Mouse (Mus musculus): ENCODE results near the gene Sept9. TPM values are rescaled to one million over a fixed set of nuclear protein-coding genes. Genes with fewer than 3 reads are reported as not detected.

Sept9 gene
- polyA plus RNA-seq (2015; fragmentation: Nextera tagmentation; extraction: Ambion mirVana): 52.5 and 56.1 TPM in 2 replicates

GRCm38 (mm10) chr11:117199282-117200175, at the start of gene Sept9:
TSS of gene Sept9 (plus strand) at chr11:117199661.
- no peaks in the 10 kb centered on the region for H3K36me3 ChIP-seq (ENCODE audit: insufficient read depth, low read length)
- H3K9me3 ChIP-seq (ENCODE audit: low read length): no peaks in the 10 kb centered on the region
- H3K4me3 ChIP-seq (ENCODE audit: low read depth, low read length): peak within 1 kb of the TSS; percentile 48
- peaks cover 4% of the 10 kb centered on the region; the same call in 1 of the 2 replicates for H3K4me1 ChIP-seq (ENCODE audit: insufficient read depth, low read depth, low read length)
- peak within 1 kb of the TSS; percentile 26; the same call in 1 of the 2 replicates for H3K27ac ChIP-seq (ENCODE audit: low read length)
- 2% methylated on average over 46 of the region's 70 CpGs for WGBS
- peak within 1 kb of the TSS; percentile 19; the same call in 1 of the 2 replicates for H3K9ac ChIP-seq (replicated peaks; ENCODE audit: low read depth)
- peak within 1 kb of the TSS; percentile 82 for H3K4me2 ChIP-seq (replicated peaks; ENCODE audit: low read depth, low read length)
- TF ChIP-seq EP300 (IDR thresholded peaks at IDR 0.05): no peak
- no peak for TF ChIP-seq CTCF (IDR thresholded peaks at IDR 0.05)
- peak; percentile 75 for ATAC-seq
- H3K27me3 ChIP-seq (replicated peaks; ENCODE audit: insufficient read depth, low read length): 0 out of 2 replicates have a peak, but pooled peaks cover 6% of the 10 kb centered on the region
- DNase-seq (ENCODE audit: low spot score): peak; percentile 58

- Histone ChIP-seq H3K9me3 (ENCODE audit: low read length) (no peaks in the 10 kb centered on the region), H3K27ac (ENCODE audit: low read length) (no peak overlapping the region), H3K9ac (replicated peaks; ENCODE audit: low read depth) (no peak overlapping the region), H3K4me1 (ENCODE audit: insufficient read depth, low read depth, low read length) (0 out of 2 replicates have a peak, but pooled peaks cover 2% of the 10 kb centered on the region), H3K27me3 (replicated peaks; ENCODE audit: insufficient read depth, low read length) (no peaks in the 10 kb centered on the region), H3K36me3 (ENCODE audit: insufficient read depth, low read length) (peaks cover 50% of the 10 kb centered on the region), H3K4me3 (ENCODE audit: low read depth, low read length) (no peak overlapping the region), H3K4me2 (replicated peaks; ENCODE audit: low read depth, low read length) (no peak overlapping the region)
- WGBS: 64% methylated on average over 9 of the region's 9 CpGs
- ATAC-seq: no peak
- TF ChIP-seq CTCF (IDR thresholded peaks at IDR 0.05): no peak
- TF ChIP-seq EP300 (IDR thresholded peaks at IDR 0.05): no peak
- no peak for DNase-seq (ENCODE audit: low spot score)
Measured at GRCm38 (mm10) chr11:117150467-117150966, 48.9 kb upstream of the Sept9 start.

GRCm38 (mm10) chr11:117151461-117151860, 48.0 kb upstream of the Sept9 start:
- ATAC-seq (no peak), DNase-seq (ENCODE audit: low spot score) (no peak)
- 86% methylated on average over 7 of the region's 7 CpGs for WGBS
- H3K9me3 ChIP-seq (ENCODE audit: low read length): no peaks in the 10 kb centered on the region
- peaks cover 46% of the 10 kb centered on the region for H3K36me3 ChIP-seq (ENCODE audit: insufficient read depth, low read length)
- TF ChIP-seq EP300 (IDR thresholded peaks at IDR 0.05): no peak
- TF ChIP-seq CTCF (IDR thresholded peaks at IDR 0.05): no peak
- no peaks in the 10 kb centered on the region for H3K27me3 ChIP-seq (replicated peaks; ENCODE audit: insufficient read depth, low read length)
- H3K9ac ChIP-seq (replicated peaks; ENCODE audit: low read depth): no peak overlapping the region
- 0 out of 2 replicates have a peak, but pooled peaks cover 2% of the 10 kb centered on the region for H3K4me1 ChIP-seq (ENCODE audit: insufficient read depth, low read depth, low read length)
- H3K4me3 ChIP-seq (ENCODE audit: low read depth, low read length): no peak overlapping the region
- no peak overlapping the region for H3K27ac ChIP-seq (ENCODE audit: low read length)
- H3K4me2 ChIP-seq (replicated peaks; ENCODE audit: low read depth, low read length): no peak overlapping the region

- H3K9me3 ChIP-seq (ENCODE audit: low read length): no peaks in the 10 kb centered on the region
- 0 out of 2 replicates have a peak, but pooled peaks cover 2% of the 10 kb centered on the region for H3K4me1 ChIP-seq (ENCODE audit: insufficient read depth, low read depth, low read length)
- H3K36me3 ChIP-seq (ENCODE audit: insufficient read depth, low read length): peaks cover 43% of the 10 kb centered on the region
- H3K4me3 ChIP-seq (ENCODE audit: low read depth, low read length): no peak overlapping the region
- H3K4me2 ChIP-seq (replicated peaks; ENCODE audit: low read depth, low read length): no peak overlapping the region
- no peak for TF ChIP-seq CTCF (IDR thresholded peaks at IDR 0.05)
- TF ChIP-seq EP300 (IDR thresholded peaks at IDR 0.05): no peak
- no peak overlapping the region for H3K9ac ChIP-seq (replicated peaks; ENCODE audit: low read depth)
- H3K27me3 ChIP-seq (replicated peaks; ENCODE audit: insufficient read depth, low read length): no peaks in the 10 kb centered on the region
- DNase-seq (ENCODE audit: low spot score) (no peak), ATAC-seq (no peak)
- no peak overlapping the region for H3K27ac ChIP-seq (ENCODE audit: low read length)
- WGBS: 80% methylated on average over 6 of the region's 6 CpGs
Measured at GRCm38 (mm10) chr11:117152541-117152940, 46.9 kb upstream of the Sept9 start.

GRCm38 (mm10) chr11:117153553-117153952, 45.9 kb upstream of the Sept9 start:
- Histone ChIP-seq H3K4me3 (ENCODE audit: low read depth, low read length) (no peak overlapping the region), H3K36me3 (ENCODE audit: insufficient read depth, low read length) (peaks cover 38% of the 10 kb centered on the region)
- TF ChIP-seq CTCF (IDR thresholded peaks at IDR 0.05): no peak
- no peak for TF ChIP-seq EP300 (IDR thresholded peaks at IDR 0.05)

GRCm38 (mm10) chr11:117154088-117154815, 45.2 kb upstream of the Sept9 start:
- DNase-seq (ENCODE audit: low spot score): peak; percentile 48
- 54% methylated on average over 7 of the region's 7 CpGs for WGBS
- Histone ChIP-seq H3K27me3 (replicated peaks; ENCODE audit: insufficient read depth, low read length) (no peaks in the 10 kb centered on the region), H3K27ac (ENCODE audit: low read length) (no peak overlapping the region), H3K36me3 (ENCODE audit: insufficient read depth, low read length) (peaks cover 32% of the 10 kb centered on the region), H3K9ac (replicated peaks; ENCODE audit: low read depth) (no peak overlapping the region), H3K9me3 (ENCODE audit: low read length) (no peaks in the 10 kb centered on the region), H3K4me3 (ENCODE audit: low read depth, low read length) (no peak overlapping the region), H3K4me2 (replicated peaks; ENCODE audit: low read depth, low read length) (no peak overlapping the region), H3K4me1 (ENCODE audit: insufficient read depth, low read depth, low read length) (no peaks in the 10 kb centered on the region)
- ATAC-seq: peak; percentile 39
- TF ChIP-seq CTCF (IDR thresholded peaks at IDR 0.05) (peak; percentile 56), EP300 (IDR thresholded peaks at IDR 0.05) (no peak)

More at GRCm38 (mm10) chr11:117153553-117153952, 45.9 kb upstream of the Sept9 start:
- no peak for ATAC-seq
- WGBS: 76% methylated on average over 9 of the region's 9 CpGs
- H3K27me3 ChIP-seq (replicated peaks; ENCODE audit: insufficient read depth, low read length): no peaks in the 10 kb centered on the region
- H3K4me1 ChIP-seq (ENCODE audit: insufficient read depth, low read depth, low read length): no peaks in the 10 kb centered on the region
- no peak for DNase-seq (ENCODE audit: low spot score)
- no peak overlapping the region for H3K4me2 ChIP-seq (replicated peaks; ENCODE audit: low read depth, low read length)
- H3K9ac ChIP-seq (replicated peaks; ENCODE audit: low read depth): no peak overlapping the region
- H3K9me3 ChIP-seq (ENCODE audit: low read length): no peaks in the 10 kb centered on the region
- H3K27ac ChIP-seq (ENCODE audit: low read length): no peak overlapping the region
